Mouse (Mus musculus): ENCODE results near the gene Tpo.

Tpo gene

GRCm38 (mm10) chr12:30132524-30132923, at the start of gene Tpo:
Gene Tpo (minus strand): TSS chr12:30132624.
- no peak for DNase-seq (ENCODE audit: low spot score in 2 of 2)

GRCm38 (mm10) chr12:30181721-30182120, 49.3 kb upstream of the Tpo start:
- DNase-seq (ENCODE audit: low spot score in 2 of 2) = no peak

GRCm38 (mm10) chr12:30179623-30180022, 47.2 kb upstream of the Tpo start:
- DNase-seq (ENCODE audit: low spot score in 2 of 2) = no peak

GRCm38 (mm10) chr12:30177966-30178365, 45.5 kb upstream of the Tpo start:
- no peak for DNase-seq (ENCODE audit: low spot score in 2 of 2)

- DNase-seq (ENCODE audit: low spot score in 2 of 2) = no peak
Measured at GRCm38 (mm10) chr12:30177529-30177928, 45.1 kb upstream of the Tpo start.

- DNase-seq (ENCODE audit: low spot score in 2 of 2) = peak in 1 of 2 experiments; percentile 11
Measured at GRCm38 (mm10) chr12:30168491-30168890, 36.1 kb upstream of the Tpo start.

GRCm38 (mm10) chr12:30164538-30164937, 32.1 kb upstream of the Tpo start:
- DNase-seq (ENCODE audit: low spot score in 2 of 2) = no peak

GRCm38 (mm10) chr12:30164005-30164404, 31.6 kb upstream of the Tpo start:
- DNase-seq (ENCODE audit: low spot score in 2 of 2) = no peak

GRCm38 (mm10) chr12:30161731-30162406, 29.4 kb upstream of the Tpo start:
- DNase-seq (ENCODE audit: low spot score in 2 of 2) = no peak

- no peak for DNase-seq (ENCODE audit: low spot score in 2 of 2)
Measured at GRCm38 (mm10) chr12:30160475-30160874, 28.1 kb upstream of the Tpo start.

GRCm38 (mm10) chr12:30159788-30160187, 27.4 kb upstream of the Tpo start:
- no peak for DNase-seq (ENCODE audit: low spot score in 2 of 2)

- DNase-seq (ENCODE audit: low spot score in 2 of 2) = no peak
Measured at GRCm38 (mm10) chr12:30154079-30154673, 21.8 kb upstream of the Tpo start.

GRCm38 (mm10) chr12:30142085-30142484, 9.7 kb upstream of the Tpo start:
- no peak for DNase-seq (ENCODE audit: low spot score in 2 of 2)

- DNase-seq (ENCODE audit: low spot score in 2 of 2) = no peak
Measured at GRCm38 (mm10) chr12:30129411-30129716, 3.1 kb downstream of the Tpo start.

GRCm38 (mm10) chr12:30128561-30129410, 3.6 kb downstream of the Tpo start:
- peak in 1 of 2 experiments; percentile 15 for DNase-seq (ENCODE audit: low spot score in 2 of 2)

- no peak for DNase-seq (ENCODE audit: low spot score in 2 of 2)
Measured at GRCm38 (mm10) chr12:30122347-30122746, 10.1 kb downstream of the Tpo start.

GRCm38 (mm10) chr12:30112271-30112670, 20.2 kb downstream of the Tpo start:
- no peak for DNase-seq (ENCODE audit: low spot score in 2 of 2)

- DNase-seq (ENCODE audit: low spot score in 2 of 2) = no peak
Measured at GRCm38 (mm10) chr12:30109646-30110605, 22.5 kb downstream of the Tpo start.

GRCm38 (mm10) chr12:30102891-30103565, 29.4 kb downstream of the Tpo start:
- DNase-seq (ENCODE audit: low spot score in 2 of 2) = no peak

GRCm38 (mm10) chr12:30092081-30092480, 40.3 kb downstream of the Tpo start:
- no peak for DNase-seq (ENCODE audit: low spot score in 2 of 2)

GRCm38 (mm10) chr12:30083971-30084370, 48.5 kb downstream of the Tpo start:
- DNase-seq (ENCODE audit: low spot score in 2 of 2) = no peak

Data from spleen, postnatal 4 days (tissue).